Mouse (Mus musculus): ENCODE measurements around the gene Taf3.

- no peak for TF ChIP-seq POLR2A (IDR thresholded peaks at IDR 0.05; ENCODE audit: borderline replicate concordance, insufficient read depth, low read length)
- TF ChIP-seq CTCF (IDR thresholded peaks at IDR 0.05; ENCODE audit: borderline replicate concordance, insufficient read depth, low read depth, low read length), result no peak
These were observed 45.0 kb downstream of the Taf3 start for GRCm38 (mm10) chr2:10003358-10003757.

Data from cerebellum, adult 2 months (tissue).